Mouse (Mus musculus) macrophage (primary cell): ENCODE data around the gene Eif1ad. TPM values are rescaled to one million over a fixed set of nuclear protein-coding genes. Genes with fewer than 3 reads are reported as not detected.

Experiments
- H3K27ac ChIP-seq: fragments of 350-480 bp; formaldehyde crosslinking; 2 replicates; pipeline ENCODE4 v1.9.0; 2021
- H3K36me3 ChIP-seq: fragments of 350-480 bp; formaldehyde crosslinking; 2 replicates; pipeline ENCODE4 v1.9.0; 2021; ENCODE audit errors: inconsistent target
- H3K4me3 ChIP-seq: fragments of 350-480 bp; formaldehyde crosslinking; 2 replicates; pipeline ENCODE4 v1.9.0; 2021; ENCODE audit errors: inconsistent target
- H3K79me2 ChIP-seq: fragments of 350-480 bp; formaldehyde crosslinking; 2 replicates; pipeline ENCODE4 v1.9.0; 2021; ENCODE audit errors: inconsistent target
- WGBS: methylation state at CpG from one replicate; pipeline ENCODE4 v1.1.7; 2026; ENCODE audit warnings: inconsistent platforms; ENCODE audit not compliant: missing documents; 5-methylcytosine and 5-hydroxymethylcytosine counted together
- polyA plus RNA-seq: library from polyadenylated mRNA; stranded (reverse); fragments of 250-400 nt; gene quantifications from 3 replicates; pipeline ENCODE4 v1.2.4, GENCODE M21; 2018; ENCODE audit warnings: inconsistent platforms

Gene Eif1ad
- polyA plus RNA-seq, 1 experiment from 2014 or later: 17.7 TPM

GRCm38 (mm10) chr19:5362186-5362585 lies 4.4 kb upstream of the Eif1ad start:
- Histone ChIP-seq H3K79me2 (peaks cover 21% of the 10 kb centered on the region), H3K36me3 (no peaks in the 10 kb centered on the region), H3K4me3 (no peak overlapping the region), H3K27ac (no peak overlapping the region)
- 92% methylated on average over 2 of the region's 2 CpGs for WGBS

GRCm38 (mm10) chr19:5364124-5364523 lies 2.4 kb upstream of the Eif1ad start:
- 46% methylated on average over 2 of the region's 2 CpGs for WGBS
- H3K36me3 ChIP-seq: no peaks in the 10 kb centered on the region
- H3K27ac ChIP-seq: no peak overlapping the region
- H3K79me2 ChIP-seq: peaks cover 40% of the 10 kb centered on the region
- no peak overlapping the region for H3K4me3 ChIP-seq

GRCm38 (mm10) chr19:5365751-5366150 lies 790 bp upstream of the Eif1ad start:
- 11% methylated on average over 9 of the region's 11 CpGs for WGBS
- Histone ChIP-seq H3K27ac (no peak overlapping the region), H3K4me3 (peak overlapping the region; percentile 43), H3K36me3 (peaks cover 13% of the 10 kb centered on the region), H3K79me2 (peaks cover 44% of the 10 kb centered on the region)

- Histone ChIP-seq H3K36me3 (peaks cover 15% of the 10 kb centered on the region), H3K79me2 (peaks cover 44% of the 10 kb centered on the region), H3K4me3 (peak within 1 kb of the TSS; percentile 91), H3K27ac (peak within 1 kb of the TSS; percentile 87)
- WGBS: 1% methylated on average over 33 of the region's 33 CpGs
Measured at GRCm38 (mm10) chr19:5367053-5367359, 465 bp downstream of the Eif1ad start, which contains the start of gene Banf1. TSS of gene Banf1 (minus strand) at chr19:5367168.

GRCm38 (mm10) chr19:5367455-5367854 lies 914 bp downstream of the Eif1ad start:
- peaks cover 15% of the 10 kb centered on the region for H3K36me3 ChIP-seq
- peak overlapping the region; percentile 91 for H3K4me3 ChIP-seq
- H3K27ac ChIP-seq: peak overlapping the region; percentile 87
- peaks cover 44% of the 10 kb centered on the region for H3K79me2 ChIP-seq
- 12% methylated on average over 11 of the region's 11 CpGs for WGBS

GRCm38 (mm10) chr19:5370932-5371331 lies 4.4 kb downstream of the Eif1ad start:
- Histone ChIP-seq H3K36me3 (peaks cover 15% of the 10 kb centered on the region), H3K79me2 (peaks cover 26% of the 10 kb centered on the region), H3K4me3 (no peak overlapping the region), H3K27ac (no peak overlapping the region)
- WGBS: 83% methylated on average over 2 of the region's 3 CpGs

GRCm38 (mm10) chr19:5372724-5373123 lies 6.2 kb downstream of the Eif1ad start:
- Histone ChIP-seq H3K4me3 (no peak overlapping the region), H3K79me2 (peaks cover 17% of the 10 kb centered on the region), H3K36me3 (peaks cover 15% of the 10 kb centered on the region), H3K27ac (no peak overlapping the region)
- WGBS: 94% methylated on average over 7 of the region's 7 CpGs

GRCm38 (mm10) chr19:5374177-5374576 lies 7.6 kb downstream of the Eif1ad start:
- no peak overlapping the region for H3K4me3 ChIP-seq
- H3K79me2 ChIP-seq: peaks cover 3% of the 10 kb centered on the region
- H3K36me3 ChIP-seq: peaks cover 30% of the 10 kb centered on the region
- WGBS: 97% methylated on average over 4 of the region's 4 CpGs
- H3K27ac ChIP-seq: no peak overlapping the region

GRCm38 (mm10) chr19:5374748-5375147 lies 8.2 kb downstream of the Eif1ad start:
- H3K27ac ChIP-seq: no peak overlapping the region
- H3K36me3 ChIP-seq: peaks cover 33% of the 10 kb centered on the region
- H3K79me2 ChIP-seq: no peaks in the 10 kb centered on the region
- 91% methylated on average over 4 of the region's 4 CpGs for WGBS
- no peak overlapping the region for H3K4me3 ChIP-seq

- Histone ChIP-seq H3K36me3 (peaks cover 48% of the 10 kb centered on the region), H3K4me3 (no peak overlapping the region), H3K27ac (no peak overlapping the region), H3K79me2 (no peaks in the 10 kb centered on the region)
- 92% methylated on average over 1 of the region's 1 CpGs for WGBS
Measured at GRCm38 (mm10) chr19:5377446-5377845, 10.9 kb downstream of the Eif1ad start.

- Histone ChIP-seq H3K27ac (no peak overlapping the region), H3K79me2 (peaks cover 38% of the 10 kb centered on the region), H3K36me3 (peaks cover 72% of the 10 kb centered on the region), H3K4me3 (no peak overlapping the region)
- 94% methylated on average over 12 of the region's 12 CpGs for WGBS
Measured at GRCm38 (mm10) chr19:5383326-5383725, 16.8 kb downstream of the Eif1ad start.

GRCm38 (mm10) chr19:5384715-5385114 lies 18.2 kb downstream of the Eif1ad start:
- Histone ChIP-seq H3K79me2 (peaks cover 38% of the 10 kb centered on the region), H3K27ac (no peak overlapping the region), H3K4me3 (no peak overlapping the region), H3K36me3 (peaks cover 58% of the 10 kb centered on the region)
- WGBS: 91% methylated on average over 8 of the region's 8 CpGs

- H3K36me3 ChIP-seq: peaks cover 25% of the 10 kb centered on the region
- peak overlapping the region; percentile 79 for H3K4me3 ChIP-seq
- no peak overlapping the region; the same call in 1 of the 2 replicates for H3K27ac ChIP-seq
- H3K79me2 ChIP-seq: peaks cover 38% of the 10 kb centered on the region
- under 1% methylated on average over 41 of the region's 43 CpGs for WGBS
Measured at GRCm38 (mm10) chr19:5388011-5388441, 21.5 kb downstream of the Eif1ad start.

GRCm38 (mm10) chr19:5388588-5389242 lies 22.2 kb downstream of the Eif1ad start, which contains the start of gene Sart1:
TSS of gene Sart1 (minus strand) at chr19:5388703.
- Histone ChIP-seq H3K27ac (peak within 1 kb of the TSS; percentile 66), H3K36me3 (peaks cover 18% of the 10 kb centered on the region), H3K4me3 (peak within 1 kb of the TSS; percentile 79), H3K79me2 (peaks cover 38% of the 10 kb centered on the region)
- WGBS: under 1% methylated on average over 36 of the region's 43 CpGs

- WGBS: 4% methylated on average over 12 of the region's 12 CpGs
Measured at GRCm38 (mm10) chr19:5389647-5390046, 23.1 kb downstream of the Eif1ad start.

More at GRCm38 (mm10) chr19:5389647-5390046, 23.1 kb downstream of the Eif1ad start:
- peaks cover 9% of the 10 kb centered on the region; the same call in 1 of the 2 replicates for H3K36me3 ChIP-seq
- peak overlapping the region; percentile 79 for H3K4me3 ChIP-seq
- H3K27ac ChIP-seq: peak overlapping the region; percentile 66
- peaks cover 35% of the 10 kb centered on the region for H3K79me2 ChIP-seq
